20 mouse cellular contexts compared by ENCODE assay signal in the genomic region with DNA sequence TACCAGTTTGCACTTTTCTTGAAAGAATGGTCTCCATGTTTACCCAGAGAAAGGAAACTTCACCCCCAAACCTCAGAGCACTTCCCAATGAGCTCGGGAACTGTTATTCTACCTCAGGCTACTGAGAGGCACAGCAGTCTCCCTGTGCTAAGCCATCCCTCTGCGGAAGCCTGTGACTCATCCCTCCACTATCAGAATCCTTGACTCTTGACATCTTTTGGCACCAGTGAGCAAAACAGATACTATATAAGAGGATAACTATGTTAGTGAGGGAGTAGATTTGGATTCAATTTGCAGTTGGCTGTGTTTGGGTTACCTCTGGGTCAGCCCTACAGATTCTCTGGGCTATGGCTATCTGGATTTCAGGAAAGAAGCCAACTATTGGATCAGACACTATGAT.
A peak's percentile ranks its signal among the peaks of the same experiment; 100 is the strongest.
DNase-seq lines count a peak whose midpoint lies in the region; ATAC-seq lines count a peak whose summit lies in the region.
"Had no signal": no experiment of that assay in that cellular context is flagged by ENCODE, and none has a peak within 500 bp of the region (broad histone marks: within the 10 kb centered on the region; RNA-seq: fewer than 3 reads in every experiment).

No protein-coding gene starts in this region.

- H3K4me3 ChIP-seq in liver, embryonic 12.5 days: no peak overlapping the region
- H3K4me3 ChIP-seq: embryonic facial prominence, embryonic 10.5 days; forebrain, embryonic 13.5 days; heart, embryonic 13.5 days; hindbrain, embryonic 12.5 days had no signal

- H3K27me3 ChIP-seq in liver, embryonic 12.5 days (replicated peaks): no peaks in the 10 kb centered on the region
- H3K27me3 ChIP-seq: heart, embryonic 13.5 days had no signal

- H3K9ac ChIP-seq in liver, embryonic 12.5 days: no peak overlapping the region
- H3K9ac ChIP-seq: forebrain, embryonic 13.5 days; forebrain, postnatal 0 days; heart, embryonic 13.5 days; hindbrain, embryonic 12.5 days had no signal

- H3K4me2 ChIP-seq in liver, embryonic 12.5 days: no peak overlapping the region
- H3K4me2 ChIP-seq: forebrain, embryonic 13.5 days; heart, embryonic 13.5 days; hindbrain, embryonic 12.5 days had no signal

- DNase-seq in ovary, adult 18-20 months (ENCODE audit: low spot score): peak; percentile 50
- no peak for DNase-seq in ovary, postnatal 10 days (ENCODE audit: low spot score)
- DNase-seq in NIH3T3 (ENCODE audit: low read depth): peak; percentile 63
- peak; percentile 33 to 58 for DNase-seq in adrenal gland, postnatal 36 days
- DNase-seq in spleen, adult 18-20 months: no peak
- DNase-seq in retina, postnatal 1 day: no peak
- DNase-seq: B cell, adult 2 months; cerebellum, postnatal 10 days; forebrain, postnatal 0 days; gastrocnemius, postnatal 14 days; heart, postnatal 4 days; kidney, adult 18-20 months had no signal

- ATAC-seq in liver, embryonic 12.5 days: no peak
- ATAC-seq: CD4-positive, CD25-positive, alpha-beta regulatory T cell, adult 4 months; forebrain, embryonic 13.5 days; forebrain, postnatal 0 days; hindbrain, embryonic 16.5 days had no signal

- 56% methylated on average over 2 of the region's 2 CpGs for WGBS in liver, embryonic 12.5 days (ENCODE audit: insufficient replicate concordance)

- H3K9me3 ChIP-seq in liver, embryonic 12.5 days (replicated peaks): no peaks in the 10 kb centered on the region
- H3K9me3 ChIP-seq: embryonic facial prominence, embryonic 10.5 days; forebrain, embryonic 13.5 days; heart, embryonic 13.5 days; hindbrain, embryonic 12.5 days had no signal

- H3K27ac ChIP-seq in liver, embryonic 12.5 days: no peak overlapping the region
- H3K27ac ChIP-seq: embryonic facial prominence, embryonic 10.5 days; forebrain, embryonic 13.5 days; heart, embryonic 13.5 days; hindbrain, embryonic 12.5 days had no signal

- H3K4me1 ChIP-seq in liver, embryonic 12.5 days: no peaks in the 10 kb centered on the region
- H3K4me1 ChIP-seq: embryonic facial prominence, embryonic 10.5 days; forebrain, embryonic 13.5 days; heart, embryonic 13.5 days; hindbrain, embryonic 12.5 days had no signal

- no peaks in the 10 kb centered on the region for H3K36me3 ChIP-seq in liver, embryonic 12.5 days
- H3K36me3 ChIP-seq: embryonic facial prominence, embryonic 10.5 days; G1E; heart, embryonic 13.5 days; hindbrain, embryonic 12.5 days had no signal

Comparison
In these comparisons a context has a peak if more than half of its experiments do, and no peak if none do; other contexts are left out.
1. DNase-seq: peak in ovary, adult 18-20 months (single experiment), NIH3T3 (single experiment) and adrenal gland, postnatal 36 days (2 of 2); none in ovary, postnatal 10 days (single experiment), spleen, adult 18-20 months (0 of 2) and retina, postnatal 1 day (single experiment).